Mouse (Mus musculus): ENCODE results near the gene Myt1l.

Myt1l gene

DNA sequence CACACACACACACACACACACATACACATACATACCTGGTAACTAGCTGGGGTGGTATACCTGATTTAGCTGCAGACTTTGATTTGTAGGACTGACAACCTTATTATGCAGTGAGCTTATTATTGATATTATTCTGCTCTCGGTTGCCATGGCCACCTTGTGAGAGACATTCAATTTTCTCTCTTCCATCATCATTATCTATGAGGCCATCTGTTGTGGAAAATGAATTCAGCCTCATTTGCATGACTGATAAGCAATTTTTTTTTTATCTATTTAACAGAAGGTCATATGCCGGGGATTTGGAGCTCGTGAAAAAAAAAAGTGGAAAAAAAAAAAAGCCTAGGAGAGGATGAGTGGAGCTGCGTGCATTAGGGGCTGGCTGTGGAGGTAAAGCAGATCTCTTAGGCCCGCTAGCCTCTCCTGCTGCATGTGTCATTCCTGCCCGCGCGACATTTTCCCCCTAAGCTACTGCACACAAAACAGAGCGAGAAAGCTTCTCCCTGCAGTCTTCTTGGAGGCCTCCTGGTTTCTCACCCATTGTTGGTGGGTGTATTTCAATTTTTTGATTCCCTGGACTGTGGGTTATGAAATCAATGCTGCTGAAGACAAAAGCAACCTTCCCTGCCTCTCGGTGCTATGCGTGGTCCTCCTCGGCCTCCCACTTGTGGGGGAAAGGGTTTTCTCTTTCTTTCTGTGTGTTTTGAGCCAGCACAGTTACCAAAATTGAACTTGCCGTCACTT, at the start of gene Myt1l:
Gene Myt1l (plus strand): TSS at position 354 of the 741 bp plus-strand sequence.
- DNase-seq, result no peak

DNA sequence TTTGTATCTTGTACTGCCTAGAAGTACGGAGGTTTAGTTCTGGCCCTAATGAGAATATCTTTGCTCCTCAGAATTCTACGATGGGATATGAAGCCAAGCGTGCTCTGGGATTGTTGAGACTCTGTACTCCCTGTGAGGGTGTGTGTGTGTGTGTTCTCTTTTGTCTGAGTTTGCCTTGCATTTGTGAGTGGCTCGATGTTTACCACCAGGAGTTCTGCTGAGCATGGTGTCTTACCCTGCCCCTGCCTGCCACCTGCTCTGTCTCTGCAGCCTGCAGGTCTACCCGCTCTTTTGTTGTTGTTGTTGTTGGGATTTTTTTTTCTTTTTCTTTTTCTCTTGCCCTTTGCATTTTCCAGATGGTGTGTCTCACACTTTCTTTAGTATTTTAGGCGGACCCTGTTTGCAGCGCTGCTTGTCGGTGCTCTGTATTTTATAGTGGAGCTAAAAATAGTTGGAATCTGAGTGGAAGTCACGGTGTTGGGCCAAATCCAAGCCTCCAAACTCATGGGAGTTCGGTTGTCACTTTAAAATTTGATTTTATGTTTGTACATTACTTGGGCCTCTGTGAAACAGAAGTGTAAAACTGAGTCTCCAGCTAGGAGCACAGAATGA, 41.7 kb upstream of the Myt1l start:
- no peak for DNase-seq

DNA sequence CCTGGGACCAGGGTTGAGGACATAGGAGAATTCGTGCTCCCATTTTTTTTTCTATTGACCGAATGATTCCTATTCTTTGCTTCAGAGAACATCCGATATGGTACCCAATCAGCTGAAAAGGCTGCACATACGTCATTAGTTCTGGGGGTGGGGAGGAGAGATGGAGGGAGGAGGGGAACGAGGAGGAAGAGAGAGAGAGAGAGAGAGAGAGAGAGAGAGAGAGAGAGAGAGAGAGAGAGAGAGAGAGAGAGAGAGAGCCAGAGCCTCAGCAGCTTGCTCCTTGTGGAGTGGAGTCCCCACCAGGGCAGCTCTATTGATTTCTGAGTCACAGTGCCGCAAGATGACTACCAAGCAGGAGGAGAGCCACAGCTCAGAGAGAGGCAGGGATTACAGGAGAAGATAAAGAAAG, 1.9 kb upstream of the Myt1l start:
- no peak for DNase-seq

DNA sequence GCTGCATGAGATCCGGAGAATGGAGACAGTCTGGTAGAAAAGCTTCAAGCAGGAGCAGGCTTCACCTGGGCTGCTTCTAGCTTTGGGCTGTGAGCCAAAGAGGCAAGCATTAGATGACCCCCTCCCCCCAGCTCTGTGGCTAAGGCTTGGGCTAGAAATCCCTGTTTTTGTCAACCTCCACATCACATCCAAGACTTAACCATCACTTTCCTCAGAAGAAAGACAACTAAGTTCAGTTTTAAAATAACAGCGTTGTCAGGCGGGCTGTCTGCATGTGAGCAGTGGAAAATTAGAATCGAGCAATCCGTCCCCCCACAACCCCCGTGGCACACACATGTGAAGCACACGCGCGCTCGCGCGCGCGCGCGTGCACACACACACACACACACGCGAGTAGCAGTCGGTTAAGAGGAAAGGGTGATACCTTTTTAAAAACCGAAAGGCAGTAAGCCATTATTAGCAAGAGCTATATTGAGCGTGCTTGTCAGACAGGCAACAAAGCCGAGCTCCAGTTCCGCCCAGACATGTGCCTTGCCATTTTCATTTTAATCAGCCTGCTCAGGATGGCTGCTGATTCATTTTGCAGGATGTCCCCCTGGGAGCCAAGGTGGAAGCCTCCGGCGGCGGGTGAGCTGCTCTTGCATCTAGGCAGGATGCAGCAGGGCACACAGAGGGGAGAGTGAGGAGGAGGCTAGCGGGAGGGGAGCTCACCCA, 979 bp upstream of the Myt1l start:
- DNase-seq, result no peak

DNA sequence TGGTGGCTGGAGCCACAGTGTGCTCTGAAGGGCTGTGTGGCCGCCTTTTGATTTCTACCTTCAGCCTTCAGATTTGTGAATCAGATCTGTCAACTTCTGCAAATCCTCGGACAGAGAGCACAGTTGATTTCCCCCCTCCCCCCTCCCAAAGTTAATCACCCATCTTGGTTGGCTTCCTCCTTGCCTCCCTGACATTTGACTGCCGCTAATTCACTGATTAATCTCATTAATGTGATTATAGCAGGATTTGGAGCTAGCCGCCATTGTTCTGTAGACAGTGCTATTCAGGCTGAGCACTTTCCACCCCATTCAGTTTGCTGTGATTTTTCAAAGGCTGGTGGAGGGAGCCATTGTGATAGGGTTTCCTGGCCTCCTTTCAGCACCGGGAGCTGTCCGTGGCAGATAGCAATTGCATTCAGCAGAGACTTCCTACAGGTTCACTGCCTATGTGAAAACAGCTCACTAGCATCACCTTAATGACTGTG, 2.1 kb downstream of the Myt1l start:
- no peak for DNase-seq

DNA sequence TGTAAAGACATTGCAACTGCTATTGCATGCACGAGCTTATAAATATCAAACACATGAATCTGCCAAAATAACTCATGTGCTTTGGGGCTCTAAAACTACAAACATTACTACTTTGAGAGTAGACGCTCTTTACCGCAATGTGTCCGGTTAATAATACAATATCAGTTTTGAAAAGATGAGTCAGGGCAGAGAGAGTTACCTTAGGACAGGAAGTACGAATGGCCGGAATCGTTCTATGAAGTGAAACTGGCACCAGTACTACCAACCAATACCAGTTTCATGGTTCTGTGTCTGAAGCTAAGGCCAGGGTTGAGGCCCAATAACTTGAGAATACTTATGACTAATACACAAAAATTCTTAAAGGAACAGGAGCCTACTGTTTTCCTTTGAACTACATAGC, 2.6 kb downstream of the Myt1l start:
- no peak for DNase-seq

DNA sequence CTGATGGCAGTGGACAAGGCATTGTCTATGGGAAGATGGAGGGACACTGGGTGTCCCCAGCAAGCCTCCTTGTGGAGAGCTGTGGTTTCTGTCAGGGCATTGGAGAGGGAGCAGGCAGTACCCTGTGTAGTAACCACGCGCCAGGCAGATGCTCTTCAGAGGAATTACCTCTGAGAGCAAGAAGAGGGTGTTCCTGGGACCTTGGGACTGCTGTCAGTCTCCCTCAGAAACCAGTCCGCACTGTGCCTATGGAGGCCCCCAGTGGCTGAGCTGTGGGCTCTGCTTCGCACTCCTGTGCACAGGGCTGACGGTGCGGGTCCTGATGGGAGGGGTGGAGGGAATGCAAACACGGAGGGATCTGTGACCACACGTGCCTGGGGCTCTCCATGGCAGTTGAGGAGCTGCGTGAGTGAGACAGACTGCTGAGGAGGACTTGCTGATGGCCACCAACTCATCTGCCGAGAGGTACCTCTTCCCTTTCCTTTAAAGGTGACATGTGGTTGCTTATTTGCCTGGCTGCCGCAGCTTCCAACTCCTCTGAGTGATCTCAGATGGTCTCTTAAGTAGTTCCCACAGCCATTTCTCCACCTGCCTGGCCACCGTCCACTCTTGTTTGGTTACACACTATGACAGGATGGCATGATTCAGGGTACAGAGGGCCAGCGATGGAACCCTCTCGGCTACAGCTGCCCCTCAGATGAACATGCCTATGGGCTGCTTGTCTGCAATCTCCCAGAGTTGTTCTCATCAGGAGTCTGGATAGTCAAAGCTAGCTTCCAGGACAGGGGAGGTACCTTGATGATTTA, 5.1 kb downstream of the Myt1l start:
- no peak for DNase-seq

DNA sequence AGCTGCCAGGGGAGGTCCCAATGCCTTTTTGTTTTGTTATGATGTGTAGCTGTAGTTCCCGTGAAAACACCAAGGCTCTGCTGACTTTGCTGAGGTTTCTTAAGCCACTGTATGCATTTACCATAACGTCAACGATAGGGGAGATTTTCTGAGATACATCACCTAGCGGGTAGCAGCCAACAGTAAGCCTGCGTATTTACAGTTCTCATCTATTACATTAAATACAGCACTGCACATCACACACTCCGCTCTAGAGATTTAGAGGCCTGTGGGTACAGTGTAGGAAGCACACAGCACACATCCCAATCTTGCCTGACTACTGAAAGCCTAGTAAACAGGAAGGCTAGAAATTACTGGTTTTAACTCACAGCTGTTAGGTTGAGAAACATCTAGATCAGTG, 6.1 kb downstream of the Myt1l start:
- DNase-seq, result no peak

DNA sequence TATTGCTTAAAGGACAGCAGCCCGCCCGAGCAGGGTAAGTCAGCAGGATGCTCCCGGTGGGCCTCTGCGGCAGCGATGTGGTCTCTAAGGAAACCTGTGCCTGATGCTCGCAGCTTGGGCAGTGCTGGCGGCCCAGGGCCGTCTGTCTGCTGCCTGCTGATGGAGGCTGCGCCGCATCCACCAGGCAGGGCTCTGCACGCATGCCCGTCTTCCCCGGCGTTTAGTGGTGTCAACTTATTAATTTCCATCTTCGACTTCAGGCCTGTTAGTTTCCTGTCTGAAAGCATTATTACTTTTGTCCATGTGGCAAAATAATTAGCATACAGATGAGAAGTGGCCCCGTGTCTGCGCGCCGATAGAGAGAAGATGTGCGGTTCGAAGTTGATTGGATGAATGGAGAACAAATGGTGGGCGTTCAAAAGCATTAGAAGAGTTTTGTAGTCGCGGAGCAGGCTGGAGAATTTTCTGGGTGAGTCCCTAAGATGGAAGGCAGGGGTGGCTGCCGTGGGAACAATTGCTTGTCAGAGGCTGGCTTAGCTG, 6.6 kb downstream of the Myt1l start:
- no peak for DNase-seq

DNA sequence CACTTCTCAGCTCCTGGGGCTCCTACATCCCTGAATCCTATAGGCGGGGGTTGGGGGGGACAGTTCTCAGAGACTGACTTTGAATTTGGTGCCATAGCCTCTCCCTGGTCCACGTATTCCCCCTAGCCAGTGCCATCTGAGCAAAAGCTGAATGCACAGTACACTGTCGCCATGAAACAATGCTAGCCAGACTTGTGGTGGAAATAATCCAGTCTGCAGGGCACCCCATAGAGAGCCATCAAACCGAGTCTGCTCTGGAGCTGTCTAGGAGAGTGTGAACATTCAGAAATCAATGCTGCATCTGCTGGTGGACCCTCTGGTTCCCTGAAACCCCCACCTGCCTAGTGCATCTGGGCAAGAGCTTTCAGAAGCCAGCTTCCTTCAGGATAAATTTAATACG, 9.7 kb downstream of the Myt1l start:
- DNase-seq, result no peak

DNA sequence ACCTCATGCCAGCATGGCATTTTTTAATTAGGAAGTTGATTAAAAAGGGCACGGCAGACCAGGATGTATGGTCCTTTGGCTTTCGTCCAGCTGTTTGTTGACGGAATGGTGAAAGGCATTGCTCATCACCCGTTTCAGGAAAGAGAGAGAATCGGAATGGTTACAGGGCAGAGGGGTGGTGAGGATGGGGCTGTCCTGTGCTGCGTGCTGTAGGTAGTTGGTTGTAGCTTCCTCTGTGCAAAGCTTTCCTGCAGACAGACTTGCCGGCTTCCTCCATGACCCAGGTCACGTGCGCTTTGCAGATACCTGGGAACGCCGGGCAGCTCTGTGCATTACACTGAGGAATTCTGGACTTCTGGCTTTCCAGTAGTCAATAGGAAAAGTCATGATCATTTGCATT, 10.3 kb downstream of the Myt1l start:
- no peak for DNase-seq

DNA sequence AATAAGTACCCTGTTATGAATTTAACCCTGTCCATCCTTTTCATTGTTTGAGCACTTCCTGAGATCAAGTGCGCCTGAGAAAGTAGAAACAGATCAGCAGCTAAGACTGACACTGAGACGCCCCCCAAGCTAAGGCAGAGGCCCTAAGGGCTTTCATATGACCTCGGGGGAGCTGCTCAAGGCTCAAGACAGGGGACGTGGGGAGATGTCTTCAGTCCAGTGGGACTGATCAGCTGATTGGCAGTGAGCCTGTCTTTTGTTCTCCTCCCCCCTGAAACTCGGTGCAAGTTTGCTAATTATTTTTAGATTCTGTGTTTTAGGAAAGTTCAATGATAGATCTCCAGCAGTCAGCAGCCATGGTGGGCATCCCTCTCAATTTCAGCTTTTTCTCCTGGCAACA, 10.9 kb downstream of the Myt1l start:
- no peak for DNase-seq

DNA sequence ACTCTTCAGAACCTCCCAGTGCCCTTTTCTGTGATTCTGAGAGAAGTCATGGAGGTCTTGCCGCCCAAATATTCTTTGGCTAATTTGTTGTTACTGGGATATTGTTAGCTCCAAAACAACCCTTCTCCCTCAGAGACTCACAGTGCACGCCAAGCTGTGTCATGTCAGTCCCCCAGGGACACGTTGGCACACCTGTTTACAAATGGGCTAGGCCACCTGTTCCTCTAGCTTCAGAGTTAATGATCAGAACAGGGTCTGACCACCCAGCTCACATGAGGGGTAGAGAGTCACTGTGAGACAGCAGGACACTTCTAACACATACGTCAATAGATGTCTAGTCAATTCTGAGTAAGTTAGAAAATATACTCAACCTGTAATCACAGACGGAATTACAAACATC, 12.6 kb downstream of the Myt1l start:
- DNase-seq, result no peak

DNA sequence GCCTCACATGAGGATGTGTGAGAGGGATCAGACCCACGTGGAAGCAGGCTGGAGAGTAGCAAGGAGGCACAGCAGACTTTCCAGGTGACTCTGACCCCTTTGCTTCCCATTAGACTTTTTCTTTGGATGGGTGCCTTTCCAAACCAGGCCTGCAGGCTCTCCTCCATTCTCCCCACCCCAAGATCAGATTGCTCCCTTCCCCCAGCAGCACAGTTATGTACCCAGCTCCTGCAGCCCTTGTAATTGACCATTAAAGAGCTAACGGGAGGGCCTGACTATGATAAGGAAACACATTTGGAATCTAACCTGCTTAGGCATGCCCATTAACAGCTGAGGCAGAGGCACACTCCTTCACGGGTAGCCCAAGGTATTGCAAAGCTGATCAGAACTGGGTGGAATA, 17.9 kb downstream of the Myt1l start:
- no peak for DNase-seq

DNA sequence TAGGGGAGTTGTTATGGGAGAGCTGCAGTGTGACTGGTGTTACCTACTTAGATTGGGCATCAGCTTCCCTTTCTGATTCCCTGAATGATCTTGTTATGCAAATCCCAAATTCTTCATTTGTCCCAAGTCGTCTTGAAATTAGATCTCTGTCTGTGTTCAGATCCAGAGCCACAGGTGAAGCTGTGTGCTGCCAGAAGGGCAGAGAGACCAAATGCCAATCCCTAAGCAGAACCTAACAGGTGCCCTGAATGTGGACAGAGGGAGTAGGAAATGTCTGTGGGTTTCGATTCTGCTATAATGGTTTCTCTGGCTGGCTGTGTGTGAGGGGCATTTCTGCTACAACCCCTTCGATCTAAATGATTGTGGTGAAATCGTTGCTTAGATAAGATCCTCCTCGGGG, 18.9 kb downstream of the Myt1l start:
- DNase-seq, result no peak

DNA sequence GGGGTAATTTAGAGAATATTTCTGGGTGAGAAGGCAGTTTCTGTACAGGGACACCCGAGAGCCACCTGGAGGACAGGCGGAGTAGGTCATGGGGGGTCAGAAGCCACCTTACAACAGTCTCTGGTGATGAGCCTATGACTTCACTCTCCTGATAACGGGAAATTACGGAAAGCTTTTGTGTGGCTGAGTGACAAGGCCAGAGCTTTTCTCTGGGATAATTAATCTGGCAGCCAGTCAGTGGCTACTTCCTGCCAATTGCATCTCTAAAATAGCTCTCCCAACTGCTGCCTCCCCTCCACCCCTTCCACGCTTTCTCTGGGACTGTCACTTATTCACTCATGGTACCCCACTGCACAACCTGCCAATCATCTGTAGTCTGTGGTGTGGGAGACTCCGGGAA, 19.6 kb downstream of the Myt1l start:
- DNase-seq, result no peak

DNA sequence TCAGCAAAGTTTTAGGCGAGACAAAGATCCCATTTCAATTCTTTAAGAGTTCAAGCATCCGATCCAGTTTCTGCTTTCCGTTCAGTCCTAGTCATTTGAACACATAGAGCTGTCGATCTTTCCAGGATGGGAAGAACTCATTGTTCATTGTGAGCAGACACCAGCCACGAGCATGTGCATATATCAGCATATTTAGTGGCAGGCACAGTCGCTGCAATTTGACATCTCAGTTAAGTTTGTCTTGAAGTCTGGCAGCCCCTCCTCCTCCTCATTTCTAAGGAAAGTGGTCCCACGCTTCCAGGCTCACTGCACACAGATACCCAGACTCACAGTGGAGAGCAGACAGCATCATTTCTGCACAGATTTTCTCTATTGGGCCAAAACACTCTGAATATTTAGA, 25.0 kb downstream of the Myt1l start:
- DNase-seq, result no peak

DNA sequence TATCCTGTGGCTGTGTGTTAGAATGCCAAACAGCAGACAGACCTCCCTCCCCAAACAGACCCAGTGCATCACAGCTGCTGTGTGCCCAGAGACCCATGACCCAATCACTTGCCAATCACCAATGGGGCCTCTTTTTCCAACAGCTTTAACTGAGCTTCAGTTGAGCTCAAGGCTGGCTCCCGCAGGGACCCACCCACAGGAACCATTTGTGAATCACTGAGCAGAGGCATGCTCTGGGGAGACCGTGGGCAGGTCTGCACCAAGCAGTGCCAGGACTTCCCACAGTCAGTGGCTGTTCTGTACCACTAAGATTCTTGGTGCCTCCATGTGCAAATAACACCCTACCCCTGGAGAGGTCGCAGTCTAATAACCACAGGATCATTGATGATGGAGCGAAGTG, 27.5 kb downstream of the Myt1l start:
- DNase-seq, result no peak

DNA sequence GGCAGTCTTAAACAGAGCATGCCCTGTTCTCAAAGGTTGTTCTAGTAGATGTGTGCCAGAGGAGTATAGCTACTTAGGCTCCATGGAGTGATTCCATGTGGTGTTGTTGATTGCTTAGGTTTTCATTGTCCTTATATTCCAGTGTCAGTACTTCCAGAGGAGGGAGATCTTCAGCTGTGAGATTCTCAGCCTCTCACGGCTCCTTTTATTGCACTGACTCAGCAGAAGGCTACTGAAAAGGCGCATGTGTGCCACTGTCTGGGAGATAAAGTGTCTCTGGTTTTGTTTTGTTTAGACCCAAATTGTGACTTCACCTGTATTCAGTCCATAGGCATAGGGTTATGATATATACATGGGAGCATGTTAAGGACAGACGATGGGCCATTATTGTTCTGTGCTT, 28.2 kb downstream of the Myt1l start:
- no peak for DNase-seq

DNA sequence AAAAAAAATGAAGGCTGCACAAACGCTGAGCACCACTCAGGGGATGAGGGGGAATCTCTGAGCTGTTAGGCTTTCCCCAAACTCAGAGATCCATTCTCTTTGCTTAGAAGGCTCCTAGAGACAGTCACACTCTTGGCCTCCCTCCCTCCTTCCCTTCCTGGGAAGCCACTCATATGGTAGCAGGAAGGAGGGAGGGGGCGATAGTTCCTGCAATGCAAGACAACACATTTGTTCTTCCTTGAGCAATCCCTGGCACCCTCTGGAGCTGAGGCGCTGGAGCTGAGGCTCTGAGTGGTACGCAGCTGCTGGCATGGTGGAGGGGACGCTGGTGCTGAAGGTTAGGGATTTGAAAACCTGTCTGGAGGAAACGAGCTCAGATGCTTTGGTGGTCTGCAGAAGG, 28.7 kb downstream of the Myt1l start:
- DNase-seq, result no peak

DNA sequence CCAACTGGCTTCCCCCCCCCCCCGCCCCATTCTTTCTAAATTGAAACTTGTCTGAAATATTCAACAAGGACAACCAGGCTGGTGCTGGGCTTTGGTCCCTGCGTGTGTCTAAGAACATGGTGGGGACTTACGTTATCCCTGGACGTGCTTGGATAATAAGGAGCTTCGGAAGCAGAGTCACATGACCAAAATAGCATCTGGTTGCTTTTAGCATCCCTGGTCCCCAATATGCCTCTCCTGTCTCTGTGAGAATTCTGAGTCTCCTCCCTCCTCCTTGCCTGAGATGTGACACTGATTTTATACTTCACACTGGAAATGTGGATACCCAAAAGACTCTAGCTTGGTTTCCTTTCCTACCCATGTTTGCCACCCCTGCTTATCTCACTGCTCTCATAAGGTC, 31.6 kb downstream of the Myt1l start:
- no peak for DNase-seq

DNA sequence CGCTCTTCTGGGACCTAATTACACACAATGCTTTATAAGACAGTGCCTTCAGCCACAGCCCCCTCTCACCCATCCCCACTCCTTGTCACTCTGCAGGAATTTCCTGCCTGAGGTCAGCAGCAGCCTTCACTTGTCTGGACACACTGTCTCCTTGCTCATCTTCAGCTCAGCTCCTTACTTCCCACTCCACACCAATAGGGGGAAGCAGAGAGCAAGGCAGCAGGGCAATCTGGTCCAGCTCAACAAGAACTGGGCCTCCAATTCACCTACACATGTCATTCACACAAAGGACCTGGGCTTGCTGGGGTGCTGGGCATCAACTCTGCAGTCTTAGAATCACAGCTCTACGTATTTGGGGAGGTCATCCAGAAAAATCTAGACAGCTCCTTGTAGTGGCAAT, 33.0 kb downstream of the Myt1l start:
- DNase-seq, result no peak

DNA sequence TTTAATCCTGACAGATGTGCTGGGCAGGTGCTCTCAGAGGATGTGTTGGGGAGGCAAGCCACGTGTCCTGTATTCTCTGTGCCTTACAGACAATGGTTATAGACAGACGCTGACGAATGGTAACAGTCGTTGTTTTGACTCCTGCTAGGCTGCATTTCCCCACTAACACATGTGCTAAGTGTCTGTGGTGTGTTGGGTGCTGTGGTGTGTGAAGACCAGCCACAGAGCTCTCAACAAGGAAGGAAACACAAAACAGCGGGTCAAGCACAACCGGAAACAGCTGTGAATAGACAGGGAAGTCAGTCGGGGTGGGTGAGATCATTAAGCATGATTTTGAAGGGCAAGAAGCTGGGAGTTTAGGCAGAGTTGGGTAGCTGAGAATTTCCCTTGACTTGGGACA, 41.1 kb downstream of the Myt1l start:
- DNase-seq, result no peak
